Mouse (Mus musculus) neural tube, embryonic 12.5 days (tissue): ENCODE measurements at regions not wholly inside any gene's neighbourhood (a gene's known extent, or its start where the extent isn't known, plus 50 kb on each side); places are given as distances from the start of the nearest gene placed in this dataset.

ENCODE experiments used
- ATAC-seq: fragments of 200-750 bp; cut with Nextera tagmentation; 2 replicates; pipeline ENCODE4 v1.8.0; 2017; ENCODE audit warnings: low read depth, mild to moderate bottlenecking, moderate TSS enrichment, moderate library complexity; ENCODE audit not compliant: low FRiP score
- H3K27ac ChIP-seq: fragments of 300-500 bp; sonication (generic); 2 replicates; pipeline ENCODE4 v1.5.1; 2016
- H3K27me3 ChIP-seq: fragments of 300-500 bp; sonication (generic); replicated peaks from 2 replicates; pipeline ENCODE4 v1.6.1; 2016; ENCODE audit warnings: mild to moderate bottlenecking
- H3K36me3 ChIP-seq: fragments of 300-500 bp; sonication (generic); 2 replicates; pipeline ENCODE4 v1.6.1; 2016; ENCODE audit warnings: mild to moderate bottlenecking
- H3K4me1 ChIP-seq: fragments of 300-500 bp; sonication (generic); 2 replicates; pipeline ENCODE4 v1.6.1; 2016
- H3K4me2 ChIP-seq: fragments of 300-500 bp; sonication (generic); replicated peaks from 2 replicates; pipeline ENCODE4 v1.6.1; 2016; ENCODE audit warnings: mild to moderate bottlenecking
- H3K4me3 ChIP-seq: fragments of 300-500 bp; sonication (generic); 2 replicates; pipeline ENCODE4 v1.5.1; 2016
- H3K9ac ChIP-seq: fragments of 300-500 bp; sonication (generic); 2 replicates; pipeline ENCODE4 v1.6.1; 2016; ENCODE audit warnings: mild to moderate bottlenecking
- H3K9me3 ChIP-seq: fragments of 300-500 bp; sonication (generic); 2 replicates; pipeline ENCODE4 v1.6.1; 2016; ENCODE audit warnings: mild to moderate bottlenecking
- WGBS: fragments of 180-500 bp; shearing (Covaris S2); methylation state at CpG from one replicate; pipeline ENCODE4 v1.1.7; 2016; 5-methylcytosine and 5-hydroxymethylcytosine counted together

DNA sequence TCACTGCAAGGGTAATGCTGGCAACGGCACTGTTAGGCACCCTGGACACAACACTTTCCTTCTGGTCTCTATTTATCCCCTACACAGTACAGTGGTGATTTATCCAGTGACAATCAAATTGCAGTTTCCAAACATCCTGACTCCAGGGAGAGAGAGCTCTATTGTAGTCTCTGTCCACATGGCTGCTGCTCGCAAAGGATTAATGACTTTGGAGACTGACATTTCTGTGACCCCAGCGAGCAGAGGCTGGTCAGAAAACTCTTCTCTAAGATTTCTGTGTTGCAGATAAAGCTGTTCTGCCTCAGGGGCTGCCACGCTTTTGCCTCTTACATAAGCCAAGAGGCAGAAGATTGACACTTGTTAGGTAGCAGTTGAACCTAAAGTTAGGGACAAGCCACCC, 83.6 kb upstream of the Nck2 start:
- Histone ChIP-seq H3K27ac (0 out of 2 replicates have a peak overlapping the region, but pooled peaks have one; percentile 12), H3K9me3 (no peaks in the 10 kb centered on the region), H3K4me3 (no peak overlapping the region), H3K9ac (no peak overlapping the region), H3K27me3 (no peaks in the 10 kb centered on the region), H3K36me3 (no peaks in the 10 kb centered on the region), H3K4me1 (peaks cover 29% of the 10 kb centered on the region), H3K4me2 (peak overlapping the region; percentile 27; the same call in 1 of the 2 replicates)
- peak; percentile 52 for ATAC-seq
- WGBS: 4% methylated on average over 4 of the region's 4 CpGs

- WGBS: 13% methylated on average over 3 of the region's 3 CpGs
- no peaks in the 10 kb centered on the region for H3K27me3 ChIP-seq
- H3K9ac ChIP-seq: no peak overlapping the region
- no peak overlapping the region for H3K4me3 ChIP-seq
- H3K4me2 ChIP-seq: 0 out of 2 replicates have a peak overlapping the region, but pooled peaks have one; percentile 27
- no peak overlapping the region for H3K27ac ChIP-seq
- ATAC-seq: peak; percentile 39
- H3K4me1 ChIP-seq: peaks cover 29% of the 10 kb centered on the region
- no peaks in the 10 kb centered on the region for H3K36me3 ChIP-seq
- H3K9me3 ChIP-seq: no peaks in the 10 kb centered on the region
Observed at GRCm38 (mm10) chr1:43361455-43361863, 82.9 kb upstream of the Nck2 start.

- H3K4me1 ChIP-seq: peaks cover 29% of the 10 kb centered on the region
- H3K4me3 ChIP-seq: no peak overlapping the region
- no peak overlapping the region for H3K9ac ChIP-seq
- no peaks in the 10 kb centered on the region for H3K27me3 ChIP-seq
- no peak for ATAC-seq
- no peaks in the 10 kb centered on the region for H3K9me3 ChIP-seq
- H3K4me2 ChIP-seq: no peak overlapping the region
- H3K27ac ChIP-seq: no peak overlapping the region
- H3K36me3 ChIP-seq: no peaks in the 10 kb centered on the region
- 52% methylated on average over 5 of the region's 5 CpGs for WGBS
Observed at GRCm38 (mm10) chr1:43362136-43362535, 82.2 kb upstream of the Nck2 start.

DNA sequence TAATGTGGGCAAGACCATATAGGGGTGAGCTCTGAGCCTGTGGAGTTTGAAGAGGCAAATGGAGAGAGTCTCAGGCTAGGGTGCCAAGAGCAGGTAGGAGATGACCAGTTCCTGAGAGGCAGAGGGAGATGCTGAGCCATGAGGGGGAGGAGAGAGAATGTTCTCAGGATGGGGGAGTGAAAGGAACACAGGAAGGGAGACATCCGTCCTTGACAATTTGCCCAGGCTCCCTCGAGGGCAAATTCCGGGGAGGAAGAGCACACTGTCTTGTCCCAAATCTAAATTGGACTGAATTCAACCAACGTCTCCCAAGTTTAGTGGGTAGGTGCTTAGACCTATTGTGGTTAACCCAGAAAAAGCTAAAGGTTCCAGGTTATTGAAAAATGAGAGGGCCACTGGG, 81.2 kb upstream of the Nck2 start:
- H3K9me3 ChIP-seq: no peaks in the 10 kb centered on the region
- no peak for ATAC-seq
- 89% methylated on average over 4 of the region's 4 CpGs for WGBS
- no peaks in the 10 kb centered on the region for H3K36me3 ChIP-seq
- H3K4me2 ChIP-seq: no peak overlapping the region
- H3K9ac ChIP-seq: no peak overlapping the region
- H3K4me1 ChIP-seq: peaks cover 28% of the 10 kb centered on the region
- H3K4me3 ChIP-seq: no peak overlapping the region
- H3K27me3 ChIP-seq: no peaks in the 10 kb centered on the region
- H3K27ac ChIP-seq: no peak overlapping the region

DNA sequence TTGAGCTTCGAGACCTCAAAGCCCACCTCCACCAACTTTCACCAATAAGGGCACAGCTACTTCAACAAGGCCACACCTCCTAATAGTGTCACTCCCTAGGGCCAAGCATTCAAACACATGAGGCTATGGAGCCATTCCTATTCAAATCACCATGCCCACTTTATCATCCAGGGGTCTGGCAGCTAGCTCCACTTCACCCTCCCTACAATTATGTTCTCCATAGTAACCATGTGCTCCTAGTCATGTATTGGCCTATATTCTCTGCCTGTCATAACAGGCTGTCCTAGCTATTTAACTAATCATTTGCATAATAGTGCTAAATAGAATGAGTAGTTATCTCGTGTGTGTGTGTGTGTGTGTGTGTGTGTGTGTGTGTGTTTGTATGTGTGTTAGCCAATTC, 77.9 kb upstream of the Nck2 start:
- H3K4me2 ChIP-seq: no peak overlapping the region
- no peak overlapping the region for H3K9ac ChIP-seq
- H3K4me3 ChIP-seq: no peak overlapping the region
- no peak for ATAC-seq
- H3K27me3 ChIP-seq: no peaks in the 10 kb centered on the region
- no peak overlapping the region for H3K27ac ChIP-seq
- no peaks in the 10 kb centered on the region for H3K36me3 ChIP-seq
- peaks cover under 1% of the 10 kb centered on the region; the same call in 1 of the 2 replicates for H3K4me1 ChIP-seq
- WGBS: 72% methylated on average over 2 of the region's 2 CpGs
- no peaks in the 10 kb centered on the region for H3K9me3 ChIP-seq

- H3K9me3 ChIP-seq: no peaks in the 10 kb centered on the region
- H3K27me3 ChIP-seq: no peaks in the 10 kb centered on the region
- no peak overlapping the region for H3K9ac ChIP-seq
- H3K36me3 ChIP-seq: no peaks in the 10 kb centered on the region
- no peak overlapping the region for H3K27ac ChIP-seq
- H3K4me2 ChIP-seq: no peak overlapping the region
- WGBS: 92% methylated on average over 5 of the region's 5 CpGs
- no peak for ATAC-seq
- no peaks in the 10 kb centered on the region for H3K4me1 ChIP-seq
- no peak overlapping the region for H3K4me3 ChIP-seq
Observed at GRCm38 (mm10) chr1:43367151-43367895, 77.1 kb upstream of the Nck2 start.

- H3K4me1 ChIP-seq: no peaks in the 10 kb centered on the region
- H3K36me3 ChIP-seq: no peaks in the 10 kb centered on the region
- ATAC-seq: no peak
- WGBS: 88% methylated on average over 1 of the region's 1 CpGs
- H3K4me2 ChIP-seq: no peak overlapping the region
- H3K9ac ChIP-seq: no peak overlapping the region
- no peaks in the 10 kb centered on the region for H3K27me3 ChIP-seq
- H3K4me3 ChIP-seq: no peak overlapping the region
- H3K27ac ChIP-seq: no peak overlapping the region
- H3K9me3 ChIP-seq: no peaks in the 10 kb centered on the region
Observed at GRCm38 (mm10) chr1:43371863-43372262, 72.5 kb upstream of the Nck2 start.

DNA sequence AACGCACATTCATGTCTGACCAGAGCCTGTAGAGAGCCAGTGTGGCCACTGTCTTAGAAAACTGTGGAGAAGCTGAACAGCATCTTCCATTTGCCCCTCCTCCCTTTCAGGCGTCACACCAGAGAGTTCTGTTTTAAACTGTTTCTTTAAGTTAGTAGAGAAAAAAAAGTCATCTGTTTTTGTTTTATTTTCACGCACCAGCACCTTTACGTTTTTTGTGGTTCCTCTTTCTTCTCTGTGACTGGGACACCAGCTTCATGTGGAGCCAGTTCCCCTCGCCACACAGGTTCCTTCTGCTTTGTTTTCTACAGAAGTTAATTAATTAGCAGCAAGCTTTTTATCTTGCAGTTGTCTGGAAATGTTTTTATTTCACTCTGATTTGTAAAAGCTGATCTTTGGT, 69.4 kb upstream of the Nck2 start:
- ATAC-seq: no peak
- Histone ChIP-seq H3K36me3 (no peaks in the 10 kb centered on the region), H3K9ac (no peak overlapping the region), H3K9me3 (no peaks in the 10 kb centered on the region), H3K4me2 (no peak overlapping the region), H3K4me3 (no peak overlapping the region), H3K27me3 (no peaks in the 10 kb centered on the region), H3K27ac (no peak overlapping the region), H3K4me1 (no peaks in the 10 kb centered on the region; the same call in 1 of the 2 replicates)
- 70% methylated on average over 5 of the region's 5 CpGs for WGBS

DNA sequence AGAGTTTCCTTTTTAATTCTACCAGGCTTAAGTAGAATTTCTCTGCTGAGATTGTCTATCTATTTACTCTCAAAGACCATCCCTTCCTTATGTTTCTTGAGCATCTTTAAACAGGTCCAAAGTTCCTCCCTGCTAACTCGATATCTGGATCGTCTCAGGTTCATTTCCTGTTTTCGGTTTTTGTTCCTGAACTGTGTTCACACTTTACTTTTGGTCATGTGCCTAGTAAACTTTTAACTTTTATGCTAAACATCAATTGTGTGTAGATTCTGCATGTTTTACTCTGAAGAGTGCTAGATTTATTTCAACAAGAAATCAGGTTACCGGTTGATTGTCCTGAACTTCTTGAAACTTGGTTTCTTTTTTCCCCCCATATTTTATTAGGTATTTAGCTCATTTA, 68.5 kb upstream of the Nck2 start:
- ATAC-seq: no peak

DNA sequence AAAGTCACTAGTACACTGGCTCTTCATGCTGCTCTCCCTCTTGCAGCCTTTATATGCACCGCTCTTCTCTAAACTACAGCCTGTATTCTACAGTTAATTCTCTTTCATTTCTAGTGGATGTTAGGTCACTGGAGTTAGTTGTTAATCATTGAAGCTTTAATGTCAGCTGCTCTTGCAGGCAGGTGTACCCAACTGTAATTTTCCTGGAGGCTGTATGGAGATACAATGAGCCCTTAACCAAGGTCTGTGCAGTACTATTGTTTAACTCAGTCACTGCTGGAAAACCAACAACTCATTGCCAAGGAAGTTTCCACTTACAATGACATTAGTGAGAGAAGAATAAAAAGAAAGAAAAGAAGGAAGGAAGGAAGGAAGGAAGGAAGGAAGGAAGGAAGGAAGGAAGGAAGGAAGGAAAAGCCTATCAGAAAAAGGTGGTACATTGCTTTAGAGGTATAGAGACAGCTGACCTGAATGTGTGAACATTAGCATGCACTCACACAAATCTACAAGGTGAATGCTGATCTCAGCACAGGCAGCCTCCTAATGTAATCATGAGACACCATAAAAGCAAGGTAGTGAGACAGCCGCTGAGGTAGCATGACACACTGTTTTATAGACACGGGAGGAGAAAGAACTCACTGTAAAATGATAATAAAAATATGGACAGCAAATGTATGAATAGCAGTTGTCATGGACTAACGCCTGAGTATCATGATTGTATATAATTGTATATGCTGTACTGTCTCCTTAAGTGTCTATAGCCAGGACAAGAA, 66.7 kb upstream of the Nck2 start:
- WGBS: 90% methylated on average over 4 of the region's 4 CpGs
- ATAC-seq: no peak
- no peak overlapping the region for H3K4me3 ChIP-seq
- H3K9ac ChIP-seq: no peak overlapping the region
- H3K4me1 ChIP-seq: no peaks in the 10 kb centered on the region; the same call in 1 of the 2 replicates
- H3K27me3 ChIP-seq: no peaks in the 10 kb centered on the region
- H3K27ac ChIP-seq: no peak overlapping the region
- no peak overlapping the region for H3K4me2 ChIP-seq
- H3K9me3 ChIP-seq: no peaks in the 10 kb centered on the region
- no peaks in the 10 kb centered on the region for H3K36me3 ChIP-seq

More for the DNA sequence above, 68.5 kb upstream of the Nck2 start:
- Histone ChIP-seq H3K4me2 (no peak overlapping the region), H3K27me3 (no peaks in the 10 kb centered on the region), H3K9me3 (no peaks in the 10 kb centered on the region), H3K27ac (no peak overlapping the region), H3K9ac (no peak overlapping the region), H3K4me1 (no peaks in the 10 kb centered on the region; the same call in 1 of the 2 replicates), H3K4me3 (no peak overlapping the region), H3K36me3 (no peaks in the 10 kb centered on the region)
- 96% methylated on average over 4 of the region's 4 CpGs for WGBS

- H3K4me2 ChIP-seq: no peak overlapping the region
- no peak overlapping the region for H3K4me3 ChIP-seq
- H3K9ac ChIP-seq: no peak overlapping the region
- H3K27ac ChIP-seq: no peak overlapping the region
- no peaks in the 10 kb centered on the region for H3K36me3 ChIP-seq
- no peaks in the 10 kb centered on the region for H3K9me3 ChIP-seq
- H3K4me1 ChIP-seq: no peaks in the 10 kb centered on the region
- no peaks in the 10 kb centered on the region for H3K27me3 ChIP-seq
- no peak for ATAC-seq
Observed at GRCm38 (mm10) chr1:43385008-43385407, 59.4 kb upstream of the Nck2 start.

- Histone ChIP-seq H3K9ac (no peak overlapping the region), H3K36me3 (no peaks in the 10 kb centered on the region), H3K27ac (no peak overlapping the region), H3K9me3 (no peaks in the 10 kb centered on the region), H3K27me3 (no peaks in the 10 kb centered on the region), H3K4me1 (no peaks in the 10 kb centered on the region), H3K4me3 (no peak overlapping the region), H3K4me2 (no peak overlapping the region)
- 93% methylated on average over 2 of the region's 2 CpGs for WGBS
- ATAC-seq: no peak
Observed at GRCm38 (mm10) chr1:43394035-43394434, 50.3 kb upstream of the Nck2 start.
